Mouse (Mus musculus) hindbrain, embryonic 12.5 days (tissue): ENCODE results near the gene Krtap13-1. TPM values are rescaled to one million over a fixed set of nuclear protein-coding genes. Genes with fewer than 3 reads are reported as not detected.

Experiments
- ATAC-seq: fragments of 200-750 bp; cut with Nextera tagmentation; 2 replicates; pipeline ENCODE4 v1.8.0; 2017; ENCODE audit warnings: moderate TSS enrichment; ENCODE audit not compliant: low FRiP score
- H3K27ac ChIP-seq: fragments of 300-500 bp; sonication (generic); 2 replicates; pipeline ENCODE4 v1.5.1; 2016; ENCODE audit warnings: mild to moderate bottlenecking
- H3K27me3 ChIP-seq: fragments of 300-500 bp; sonication (generic); 2 replicates; pipeline ENCODE4 v1.6.1; 2016; ENCODE audit warnings: mild to moderate bottlenecking
- H3K36me3 ChIP-seq: fragments of 300-500 bp; sonication (generic); 2 replicates; pipeline ENCODE4 v1.6.1; 2016; ENCODE audit warnings: mild to moderate bottlenecking
- H3K4me1 ChIP-seq: fragments of 300-500 bp; sonication (generic); 2 replicates; pipeline ENCODE4 v1.6.1; 2016
- H3K4me2 ChIP-seq: fragments of 300-500 bp; sonication (generic); replicated peaks from 2 replicates; pipeline ENCODE4 v1.6.1; 2016; ENCODE audit warnings: mild to moderate bottlenecking
- H3K4me3 ChIP-seq: fragments of 300-500 bp; sonication (generic); 2 replicates; pipeline ENCODE4 v1.5.1; 2016; ENCODE audit warnings: mild to moderate bottlenecking
- H3K9ac ChIP-seq: fragments of 300-500 bp; sonication (generic); 2 replicates; pipeline ENCODE4 v1.6.1; 2016; ENCODE audit warnings: mild to moderate bottlenecking, moderate library complexity
- H3K9me3 ChIP-seq: fragments of 300-500 bp; sonication (generic); replicated peaks from 2 replicates; pipeline ENCODE4 v1.6.1; 2016; ENCODE audit warnings: mild to moderate bottlenecking
- WGBS: fragments of 180-500 bp; shearing (Covaris S2); methylation state at CpG from one replicate; pipeline ENCODE4 v1.1.7; 2016; 5-methylcytosine and 5-hydroxymethylcytosine counted together
- polyA plus RNA-seq: library from polyadenylated mRNA; unstranded; fragments of >200 nt; fragmentation: Nextera tagmentation; extraction: Ambion mirVana; gene quantifications from 2 replicates; pipeline ENCODE4 v1.2.1, GENCODE M21; 2016

Gene Krtap13-1
- not detected in 2 replicates for polyA plus RNA-seq

GRCm38 (mm10) chr16:88728812-88729275 is at the start of gene Krtap13-1:
Gene Krtap13-1, plus strand, starts transcription at chr16:88728862.
- Histone ChIP-seq H3K36me3 (no peaks in the 10 kb centered on the region), H3K9ac (no peak within 1 kb of the TSS), H3K27ac (no peak within 1 kb of the TSS), H3K4me1 (no peaks in the 10 kb centered on the region), H3K4me2 (no peak within 1 kb of the TSS), H3K4me3 (no peak within 1 kb of the TSS), H3K9me3 (no peaks in the 10 kb centered on the region), H3K27me3 (no peaks in the 10 kb centered on the region)
- ATAC-seq = no peak
- 79% methylated on average over 4 of the region's 4 CpGs for WGBS

GRCm38 (mm10) chr16:88679099-88679498 is 49.6 kb upstream of the Krtap13-1 start:
- Histone ChIP-seq H3K4me2 (no peak overlapping the region), H3K9ac (no peak overlapping the region), H3K27me3 (no peaks in the 10 kb centered on the region), H3K27ac (no peak overlapping the region), H3K4me3 (no peak overlapping the region), H3K36me3 (no peaks in the 10 kb centered on the region), H3K9me3 (no peaks in the 10 kb centered on the region), H3K4me1 (no peaks in the 10 kb centered on the region)
- ATAC-seq = no peak
- WGBS = 87% methylated on average over 6 of the region's 6 CpGs

GRCm38 (mm10) chr16:88681282-88681681 is 47.4 kb upstream of the Krtap13-1 start:
- 43% methylated on average over 2 of the region's 2 CpGs for WGBS
- Histone ChIP-seq H3K4me1 (no peaks in the 10 kb centered on the region), H3K4me2 (no peak overlapping the region), H3K4me3 (no peak overlapping the region), H3K9ac (no peak overlapping the region), H3K27ac (no peak overlapping the region), H3K27me3 (no peaks in the 10 kb centered on the region), H3K36me3 (no peaks in the 10 kb centered on the region), H3K9me3 (no peaks in the 10 kb centered on the region)
- no peak for ATAC-seq

- Histone ChIP-seq H3K27ac (no peak overlapping the region), H3K9me3 (no peaks in the 10 kb centered on the region), H3K36me3 (no peaks in the 10 kb centered on the region), H3K27me3 (no peaks in the 10 kb centered on the region), H3K4me1 (no peaks in the 10 kb centered on the region), H3K4me3 (no peak overlapping the region), H3K9ac (no peak overlapping the region), H3K4me2 (no peak overlapping the region)
- 75% methylated on average over 4 of the region's 4 CpGs for WGBS
- no peak for ATAC-seq
These were observed 32.4 kb upstream of the Krtap13-1 start for GRCm38 (mm10) chr16:88696256-88696655.

- H3K36me3 ChIP-seq = no peaks in the 10 kb centered on the region
- 55% methylated on average over 4 of the region's 4 CpGs for WGBS
- ATAC-seq = no peak
- H3K4me1 ChIP-seq = no peaks in the 10 kb centered on the region
- H3K27me3 ChIP-seq = no peaks in the 10 kb centered on the region
- no peak overlapping the region for H3K27ac ChIP-seq
- no peaks in the 10 kb centered on the region for H3K9me3 ChIP-seq
- no peak overlapping the region for H3K4me3 ChIP-seq
- H3K9ac ChIP-seq = no peak overlapping the region
- no peak overlapping the region for H3K4me2 ChIP-seq
These were observed 27.4 kb upstream of the Krtap13-1 start for GRCm38 (mm10) chr16:88701072-88701864.

- no peak within 1 kb of the TSS for H3K4me3 ChIP-seq
- no peak within 1 kb of the TSS for H3K27ac ChIP-seq
- H3K27me3 ChIP-seq = no peaks in the 10 kb centered on the region
- H3K9ac ChIP-seq = no peak within 1 kb of the TSS
- no peak for ATAC-seq
- H3K36me3 ChIP-seq = no peaks in the 10 kb centered on the region
- H3K4me2 ChIP-seq = no peak within 1 kb of the TSS
- H3K4me1 ChIP-seq = no peaks in the 10 kb centered on the region
- H3K9me3 ChIP-seq = no peaks in the 10 kb centered on the region
- 89% methylated on average over 10 of the region's 10 CpGs for WGBS
These were observed 21.1 kb upstream of the Krtap13-1 start, which contains the start of gene 2310061N02Rik for GRCm38 (mm10) chr16:88707496-88708012. Gene 2310061N02Rik, minus strand, starts transcription at chr16:88707962.

- Histone ChIP-seq H3K4me1 (no peaks in the 10 kb centered on the region), H3K4me2 (no peak overlapping the region), H3K27me3 (no peaks in the 10 kb centered on the region), H3K9me3 (no peaks in the 10 kb centered on the region), H3K36me3 (no peaks in the 10 kb centered on the region), H3K27ac (no peak overlapping the region), H3K4me3 (no peak overlapping the region), H3K9ac (no peak overlapping the region)
- no peak for ATAC-seq
- 67% methylated on average over 4 of the region's 4 CpGs for WGBS
These were observed 17.9 kb upstream of the Krtap13-1 start for GRCm38 (mm10) chr16:88710757-88711156.

GRCm38 (mm10) chr16:88711245-88711644 is 17.4 kb upstream of the Krtap13-1 start:
- Histone ChIP-seq H3K27ac (no peak overlapping the region), H3K4me2 (no peak overlapping the region), H3K27me3 (no peaks in the 10 kb centered on the region), H3K4me3 (no peak overlapping the region), H3K4me1 (no peaks in the 10 kb centered on the region), H3K9me3 (no peaks in the 10 kb centered on the region), H3K36me3 (no peaks in the 10 kb centered on the region), H3K9ac (no peak overlapping the region)
- 82% methylated on average over 6 of the region's 6 CpGs for WGBS
- ATAC-seq = no peak

GRCm38 (mm10) chr16:88716549-88716948 is 12.1 kb upstream of the Krtap13-1 start:
- H3K9ac ChIP-seq = no peak overlapping the region
- no peaks in the 10 kb centered on the region for H3K36me3 ChIP-seq
- H3K4me2 ChIP-seq = no peak overlapping the region
- no peak overlapping the region for H3K27ac ChIP-seq
- no peaks in the 10 kb centered on the region for H3K4me1 ChIP-seq
- no peaks in the 10 kb centered on the region for H3K27me3 ChIP-seq
- no peaks in the 10 kb centered on the region for H3K9me3 ChIP-seq
- no peak overlapping the region for H3K4me3 ChIP-seq
- no peak for ATAC-seq

GRCm38 (mm10) chr16:88720031-88720430 is 8.6 kb upstream of the Krtap13-1 start:
- ATAC-seq = no peak
- Histone ChIP-seq H3K4me1 (no peaks in the 10 kb centered on the region), H3K4me2 (no peak overlapping the region), H3K27me3 (no peaks in the 10 kb centered on the region), H3K36me3 (no peaks in the 10 kb centered on the region), H3K9ac (no peak overlapping the region), H3K27ac (no peak overlapping the region), H3K4me3 (no peak overlapping the region), H3K9me3 (no peaks in the 10 kb centered on the region)
- WGBS = 12% methylated on average over 1 of the region's 1 CpGs

GRCm38 (mm10) chr16:88735391-88735790 is 6.7 kb downstream of the Krtap13-1 start:
- ATAC-seq = no peak
- Histone ChIP-seq H3K27me3 (no peaks in the 10 kb centered on the region), H3K9ac (no peak overlapping the region), H3K36me3 (no peaks in the 10 kb centered on the region), H3K27ac (no peak overlapping the region), H3K4me3 (no peak overlapping the region), H3K4me2 (no peak overlapping the region), H3K4me1 (no peaks in the 10 kb centered on the region), H3K9me3 (no peaks in the 10 kb centered on the region)
- WGBS = 61% methylated on average over 2 of the region's 2 CpGs

- H3K27me3 ChIP-seq = no peaks in the 10 kb centered on the region
- H3K27ac ChIP-seq = no peak overlapping the region
- H3K4me1 ChIP-seq = no peaks in the 10 kb centered on the region
- no peak for ATAC-seq
- no peaks in the 10 kb centered on the region for H3K36me3 ChIP-seq
- no peaks in the 10 kb centered on the region for H3K9me3 ChIP-seq
- no peak overlapping the region for H3K4me3 ChIP-seq
- H3K9ac ChIP-seq = no peak overlapping the region
- WGBS = 88% methylated on average over 4 of the region's 4 CpGs
- H3K4me2 ChIP-seq = no peak overlapping the region
These were observed 16.2 kb downstream of the Krtap13-1 start for GRCm38 (mm10) chr16:88744750-88745340.
